In genomic region chr17:43460245-43461181, GRCm38 (mm10) we compare ENCODE assay signal across 8 mouse cellular contexts. TPM values are rescaled to one million over a fixed set of nuclear protein-coding genes. Genes with fewer than 3 reads are reported as not detected.
DNase-seq lines count a peak whose midpoint lies in the region; ATAC-seq and TF ChIP-seq lines count a peak whose summit lies in the region.

No protein-coding gene starts in this region.

- no peak overlapping the region for H3K4me3 ChIP-seq in heart, embryonic 14.5 days (ENCODE audit: control insufficient read depth in 1 of 2, insufficient read depth in 1 of 2, low read depth in 1 of 2, low read length in 2 of 2)
- no peak overlapping the region for H3K4me3 ChIP-seq in liver, embryonic 13.5 days (replicated peaks)
- H3K4me3 ChIP-seq in neural tube, embryonic 11.5 days (ENCODE audit: low read depth, low read length), result no peak overlapping the region

- TF ChIP-seq CTCF in brain, embryonic 14.5 days (IDR thresholded peaks at IDR 0.05; ENCODE audit: borderline replicate concordance, extremely low read depth, insufficient read depth, insufficient read length), result peak; percentile 95

- H3K27me3 ChIP-seq in heart, embryonic 14.5 days (ENCODE audit: control insufficient read depth, insufficient read depth, low read length), result no peaks in the 10 kb centered on the region
- no peaks in the 10 kb centered on the region for H3K27me3 ChIP-seq in liver, embryonic 13.5 days
- H3K27me3 ChIP-seq in neural tube, embryonic 11.5 days (ENCODE audit: control insufficient read depth, insufficient read depth, low read length), result no peaks in the 10 kb centered on the region

- DNase-seq in 3T3-L1 (ENCODE audit: low read depth, low spot score), result peak; percentile 79
- peak; percentile 94 for DNase-seq in brain, embryonic 14.5 days (ENCODE audit: low read depth)
- DNase-seq in fibroblast of lung, adult 2 months (ENCODE audit: low read depth), result peak; percentile 4
- DNase-seq in kidney, postnatal 10 days, result peak; percentile 93
- peak; percentile 9 for DNase-seq in liver, embryonic 13.5 days
- DNase-seq in neural tube, embryonic 11.5 days (ENCODE audit: low spot score), result peak; percentile 90
- peak; percentile 15 for DNase-seq in telencephalon, adult 2 months (ENCODE audit: low read depth, low spot score)

- H3K36me3 ChIP-seq in heart, embryonic 14.5 days (ENCODE audit: control insufficient read depth, insufficient read depth, low read length), result no peaks in the 10 kb centered on the region
- no peaks in the 10 kb centered on the region for H3K36me3 ChIP-seq in liver, embryonic 13.5 days
- H3K36me3 ChIP-seq in neural tube, embryonic 11.5 days (ENCODE audit: control insufficient read depth, insufficient read depth, low read length), result no peaks in the 10 kb centered on the region

- ATAC-seq in heart, embryonic 14.5 days (ENCODE audit: insufficient number of reproducible peaks, insufficient read depth, low FRiP score, low read depth), result peak; percentile 66; the same call in 1 of the 2 replicates
- ATAC-seq in liver, embryonic 13.5 days (ENCODE audit: low read depth), result 0 out of 2 replicates have a peak, but pooled peaks have one; percentile 12
- peak; percentile 93 for ATAC-seq in neural tube, embryonic 11.5 days (ENCODE audit: insufficient read depth, low FRiP score, low TSS enrichment)

- WGBS in heart, embryonic 14.5 days, result 34% methylated on average over 19 of the region's 19 CpGs
- 35% methylated on average over 19 of the region's 19 CpGs for WGBS in liver, embryonic 13.5 days (ENCODE audit: insufficient replicate concordance)
- WGBS in neural tube, embryonic 11.5 days, result 36% methylated on average over 19 of the region's 19 CpGs

- no peak overlapping the region for H3K4me2 ChIP-seq in heart, embryonic 14.5 days (ENCODE audit: low read length)
- no peak overlapping the region for H3K4me2 ChIP-seq in liver, embryonic 13.5 days
- no peak overlapping the region; the same call in 1 of the 2 replicates for H3K4me2 ChIP-seq in neural tube, embryonic 11.5 days (ENCODE audit: low read depth)

- H3K9ac ChIP-seq in heart, embryonic 14.5 days (ENCODE audit: low read length), result no peak overlapping the region
- no peak overlapping the region for H3K9ac ChIP-seq in liver, embryonic 13.5 days
- H3K9ac ChIP-seq in neural tube, embryonic 11.5 days (ENCODE audit: low read length), result no peak overlapping the region

- TF ChIP-seq POLR2A in brain, embryonic 14.5 days (IDR thresholded peaks at IDR 0.05; ENCODE audit: borderline replicate concordance, extremely low read depth, insufficient read depth, insufficient read length, poor library complexity, severe bottlenecking), result no peak

- no peaks in the 10 kb centered on the region for H3K9me3 ChIP-seq in heart, embryonic 14.5 days (ENCODE audit: control insufficient read depth, low read length)
- H3K9me3 ChIP-seq in liver, embryonic 13.5 days (replicated peaks), result no peaks in the 10 kb centered on the region
- no peaks in the 10 kb centered on the region for H3K9me3 ChIP-seq in neural tube, embryonic 11.5 days (ENCODE audit: control insufficient read depth, low read length)

- no peak overlapping the region for H3K27ac ChIP-seq in heart, embryonic 14.5 days (replicated peaks in 1 of 2; ENCODE audit: control insufficient read depth in 1 of 2, insufficient read depth in 1 of 2, low read depth in 2 of 2, low read length in 2 of 2)
- H3K27ac ChIP-seq in liver, embryonic 13.5 days, result no peak overlapping the region
- no peak overlapping the region for H3K27ac ChIP-seq in neural tube, embryonic 11.5 days (ENCODE audit: low read depth, low read length)

- peaks cover 2 to 4% of the 10 kb centered on the region in 2 experiments; a peak in 3 of 4 replicates for H3K4me1 ChIP-seq in heart, embryonic 14.5 days (ENCODE audit: control insufficient read depth in 2 of 2, insufficient read depth in 2 of 2, low read length in 2 of 2)
- H3K4me1 ChIP-seq in liver, embryonic 13.5 days (replicated peaks), result no peaks in the 10 kb centered on the region
- no peaks in the 10 kb centered on the region for H3K4me1 ChIP-seq in neural tube, embryonic 11.5 days (ENCODE audit: control insufficient read depth, insufficient read depth, low read length)

RNA-seq across cellular contexts. Expression of gene Mep1a, which starts 42.1 kb away (rescaled TPM):
- polyA plus RNA-seq in brain, embryonic 14.5 days (2012; rRNA removed), result 0.06 and 0.07 TPM in 2 replicates
- not detected in 2 replicates for polyA plus RNA-seq in heart, embryonic 14.5 days (2014; fragmentation: Nextera tagmentation; extraction: Ambion mirVana)
- not detected in 2 replicates for polyA plus RNA-seq in liver, embryonic 13.5 days (2015; fragmentation: Nextera tagmentation; extraction: Ambion mirVana)
- not detected in 2 replicates for polyA plus RNA-seq in neural tube, embryonic 11.5 days (2014; fragmentation: Nextera tagmentation; extraction: Ambion mirVana)

Comparison
In these comparisons a context has a peak if more than half of its experiments do, and no peak if none do; other contexts are left out.
1. DNase-seq: peak in every context shown above with its lines; median percentile 94 in brain, embryonic 14.5 days; 93 in kidney, postnatal 10 days; 90 in neural tube, embryonic 11.5 days; 79 in 3T3-L1; 15 in telencephalon, adult 2 months; 9 in liver, embryonic 13.5 days; 4 in fibroblast of lung, adult 2 months.
2. ATAC-seq: peak in every context shown above with its lines; median percentile 93 in neural tube, embryonic 11.5 days; 66 in heart, embryonic 14.5 days; 12 in liver, embryonic 13.5 days.